Mouse (Mus musculus) frontal cortex, postnatal 14 days (tissue): ENCODE data around the gene Smyd3.

ENCODE experiments used
- DNase-seq, 2 experiments: peaks; one replicate each; pipeline ENCODE4 v3.0.0; 2022; ENCODE audit warnings: low spot score in 2 of 2

The Smyd3 gene

DNA sequence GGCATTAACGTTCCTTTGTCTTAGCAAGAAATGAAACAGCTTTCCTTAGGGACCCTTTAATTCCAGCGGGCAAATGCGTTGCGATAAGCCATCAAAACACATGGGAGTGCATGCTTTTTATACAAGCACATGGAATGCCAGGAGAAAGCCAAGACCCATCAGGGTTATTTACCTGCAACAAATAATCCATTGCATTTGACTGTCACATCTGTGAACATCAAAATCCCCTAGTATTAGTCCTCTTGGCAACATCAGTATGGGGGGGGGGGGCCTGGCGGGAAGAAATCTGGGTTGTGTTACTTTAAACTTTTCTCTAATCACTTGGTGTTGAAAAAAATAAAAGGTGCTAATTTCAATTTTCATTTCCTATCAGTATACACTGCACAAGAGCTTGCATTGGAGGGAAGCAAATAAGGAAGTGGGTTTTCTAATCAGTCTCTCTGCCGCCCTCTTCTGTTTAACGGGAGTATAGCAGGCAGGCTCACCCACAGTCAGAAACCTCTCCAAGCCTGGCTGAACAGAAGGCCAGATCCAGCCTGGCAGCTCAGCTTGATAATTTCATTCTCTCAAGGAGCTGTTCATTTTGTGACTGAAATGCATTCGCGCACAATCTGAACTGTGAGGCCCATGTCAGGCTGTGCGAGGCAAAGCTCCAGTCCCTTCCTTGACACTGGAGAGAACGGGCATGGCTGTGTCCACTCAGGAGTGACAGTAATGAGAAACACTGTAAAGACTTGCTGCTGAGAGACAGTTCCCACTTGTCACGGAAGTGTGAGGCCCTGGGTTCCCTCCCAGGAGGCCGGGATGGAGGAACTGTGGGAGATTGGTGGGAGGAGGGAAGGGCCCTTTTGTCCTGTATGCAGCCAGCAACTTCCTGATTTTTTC lies 285.8 kb downstream of the Smyd3 start:
- DNase-seq, result peak; percentile 55 to 73

GRCm38 (mm10) chr1:179229515-179229914 lies 288.3 kb downstream of the Smyd3 start:
- DNase-seq, result no peak

DNA sequence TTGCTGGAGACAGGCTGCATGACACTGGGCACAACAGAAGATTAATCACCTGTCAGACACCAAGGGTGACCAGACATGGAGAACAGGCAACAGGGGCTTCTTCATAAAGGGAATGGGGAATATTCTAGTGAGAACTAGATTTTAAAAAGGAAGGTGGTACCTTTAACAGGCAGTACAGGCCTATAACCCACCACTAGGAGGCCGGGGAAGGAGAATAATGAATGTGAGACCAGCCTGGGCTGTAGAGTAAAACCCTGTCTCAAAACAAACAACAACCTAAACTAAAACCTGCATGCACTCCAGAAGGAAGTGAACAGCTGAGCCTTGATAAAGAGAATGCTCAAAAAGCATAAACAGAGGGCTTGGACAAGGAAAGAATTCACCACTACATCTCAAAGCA lies 297.6 kb downstream of the Smyd3 start:
- DNase-seq, result no peak

GRCm38 (mm10) chr1:179218061-179218460 lies 299.8 kb downstream of the Smyd3 start:
- no peak for DNase-seq

- no peak for DNase-seq
Observed at GRCm38 (mm10) chr1:179217036-179217435, 300.8 kb downstream of the Smyd3 start.

DNA sequence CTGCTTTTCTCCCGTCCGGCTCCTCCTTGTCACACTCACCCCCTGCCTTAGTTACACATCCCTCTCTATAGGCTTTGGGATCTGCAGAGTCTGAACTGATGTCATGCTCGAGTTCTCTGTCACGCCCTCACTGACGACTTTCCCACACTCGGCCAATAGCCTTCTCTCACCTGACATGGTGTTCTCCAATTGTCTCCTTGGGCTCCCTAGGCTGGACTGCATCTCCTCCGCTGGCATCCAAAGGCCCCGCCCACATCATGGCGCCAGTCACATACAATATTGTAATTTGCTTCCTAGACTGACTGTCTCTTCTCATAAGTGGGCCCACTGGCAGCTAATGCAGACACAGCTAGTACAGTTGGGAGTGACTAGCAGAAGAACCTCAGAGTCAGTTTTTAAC lies 304.5 kb downstream of the Smyd3 start:
- no peak for DNase-seq

GRCm38 (mm10) chr1:179212295-179212694 lies 305.5 kb downstream of the Smyd3 start:
- no peak for DNase-seq

DNA sequence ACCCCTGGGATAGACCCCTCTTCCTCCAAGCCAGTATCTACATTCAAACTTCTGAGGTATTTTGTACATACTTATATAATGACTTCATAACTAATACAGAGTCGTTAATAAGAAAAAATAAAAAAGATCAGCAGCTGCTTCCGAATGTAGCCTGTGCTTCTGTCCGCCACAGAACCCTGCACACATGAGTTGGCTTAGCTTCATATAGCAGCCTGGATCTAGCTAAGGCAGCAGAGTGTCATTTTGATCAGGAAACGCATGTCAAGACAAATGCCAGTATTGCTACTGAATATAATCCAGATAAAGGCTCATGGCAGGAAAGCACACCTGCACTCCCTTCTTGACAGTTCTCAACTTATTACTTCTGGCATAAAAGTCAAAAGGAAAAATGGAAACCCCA lies 306.5 kb downstream of the Smyd3 start:
- no peak for DNase-seq

DNA sequence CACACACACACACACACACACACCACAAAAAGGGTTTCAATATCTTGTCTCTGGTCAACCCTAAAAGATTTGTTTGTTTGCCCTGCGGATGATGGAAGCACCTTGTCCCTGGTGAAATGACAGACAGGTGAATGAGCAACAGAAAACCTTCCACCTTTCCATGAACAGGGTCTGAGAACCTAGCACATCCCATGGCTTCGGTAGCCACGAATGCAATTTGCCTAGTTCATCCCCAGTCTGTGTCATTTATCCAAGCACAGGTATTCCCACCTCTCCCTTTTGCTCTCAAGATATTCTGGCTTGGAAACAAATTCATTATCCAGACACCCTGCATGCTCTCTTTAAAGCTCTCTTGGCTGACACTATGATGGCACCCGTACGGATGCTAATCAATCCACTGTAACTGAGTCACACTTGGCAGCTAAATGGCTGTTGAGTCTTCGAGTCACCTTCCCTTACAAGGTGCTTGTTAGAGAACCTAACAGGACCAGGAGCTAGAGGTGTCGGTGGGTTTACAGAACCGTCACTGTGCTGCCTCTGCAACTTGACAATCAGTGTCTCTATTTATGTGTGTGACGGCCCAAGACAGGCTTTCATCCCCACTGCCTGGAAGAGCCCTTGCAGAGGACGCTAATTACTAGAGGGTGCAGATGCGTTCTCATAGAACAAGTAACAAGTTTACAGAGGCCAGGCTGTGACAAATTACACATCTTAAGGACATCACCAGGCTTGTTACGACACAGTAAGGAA lies 309.8 kb downstream of the Smyd3 start:
- no peak for DNase-seq

DNA sequence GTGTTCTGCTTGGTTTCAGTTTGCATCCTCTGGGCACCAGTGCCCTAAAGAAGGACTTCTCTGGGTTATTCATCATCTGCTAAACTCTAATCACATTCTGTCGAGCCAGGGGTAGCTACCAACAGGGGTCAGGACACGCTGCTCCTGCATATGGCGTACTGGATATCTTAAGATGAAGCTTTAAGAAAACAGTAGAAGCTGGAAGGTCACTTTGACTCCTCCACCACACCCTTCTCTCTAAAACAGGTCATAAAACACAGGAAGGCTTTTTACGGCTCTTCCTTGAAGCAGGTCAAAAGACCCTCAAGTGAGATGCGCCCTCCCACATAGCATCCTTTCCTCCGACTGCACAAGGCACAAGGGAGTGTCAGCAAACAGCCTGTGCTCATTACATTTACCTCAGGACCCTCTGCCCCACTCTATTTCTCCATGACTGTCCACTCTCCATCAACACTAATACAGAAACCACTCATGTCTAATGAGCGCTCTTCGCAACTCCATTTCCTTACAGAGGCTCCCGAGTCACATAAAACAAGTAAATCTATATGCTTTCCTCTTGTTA lies 310.6 kb downstream of the Smyd3 start:
- no peak for DNase-seq

DNA sequence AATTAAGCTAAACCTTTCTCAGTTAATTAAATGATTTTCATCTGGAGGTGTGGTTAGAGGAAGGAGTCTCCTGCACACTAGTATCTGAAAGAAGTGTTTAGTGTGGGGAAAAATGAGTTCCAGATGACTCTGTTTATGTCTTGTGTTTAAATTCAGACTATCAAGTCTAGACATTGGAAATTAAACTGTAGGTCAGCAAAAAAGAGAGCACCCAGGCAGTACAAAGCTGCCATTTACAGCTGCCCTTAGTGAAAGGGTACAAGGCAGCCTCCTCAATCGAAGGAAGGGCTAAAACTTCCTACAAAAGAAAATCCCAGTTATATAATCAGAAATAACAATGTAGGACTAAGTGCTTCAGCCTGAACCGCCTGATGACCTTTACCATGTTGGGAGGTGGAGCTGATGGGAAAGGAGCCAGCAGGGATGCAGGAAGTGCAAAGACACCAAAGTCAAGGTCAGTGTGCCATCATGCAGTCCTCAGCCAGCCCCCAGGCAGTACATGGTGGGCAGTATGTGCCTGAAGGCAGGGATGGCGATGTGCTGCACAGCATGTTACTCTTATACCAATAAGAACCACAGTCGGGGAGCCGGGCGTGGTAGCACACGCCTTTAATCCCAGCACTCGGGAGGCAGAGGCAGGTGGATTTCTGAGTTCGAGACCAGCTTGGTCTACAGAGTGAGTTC lies 319.2 kb downstream of the Smyd3 start:
- no peak for DNase-seq

DNA sequence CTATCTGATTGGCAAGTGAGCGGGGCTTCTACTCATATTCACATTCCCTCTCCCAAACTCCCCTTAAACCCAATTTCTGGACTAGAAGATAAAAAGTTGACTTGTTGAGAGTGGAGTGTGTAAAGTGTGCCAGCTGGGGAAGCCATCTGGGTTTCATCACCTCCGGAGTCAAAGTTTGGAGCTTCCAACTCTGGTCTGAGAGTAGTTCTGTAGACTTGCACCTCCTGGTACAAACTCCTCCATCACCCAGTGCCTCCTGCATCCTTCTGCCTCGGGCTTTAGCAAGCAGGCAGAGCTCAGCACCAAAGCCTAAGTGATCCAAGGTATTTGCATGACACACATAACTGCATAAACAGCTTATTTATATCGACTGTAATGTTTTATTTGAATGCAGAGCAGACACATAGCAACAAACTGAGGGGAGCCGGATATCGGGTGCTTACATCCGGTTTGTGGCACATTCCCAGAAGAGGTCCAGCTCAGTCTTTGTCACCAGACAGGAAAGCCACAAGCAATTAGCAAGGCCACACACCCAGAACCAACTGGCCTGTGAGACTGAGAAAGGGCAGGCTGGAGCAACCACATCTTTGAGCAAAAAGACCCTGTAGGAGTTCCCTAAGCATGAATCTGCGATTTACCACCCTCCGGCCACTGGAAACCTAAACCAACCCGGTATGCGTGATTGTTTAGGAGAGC lies 319.9 kb downstream of the Smyd3 start:
- DNase-seq, result no peak

DNA sequence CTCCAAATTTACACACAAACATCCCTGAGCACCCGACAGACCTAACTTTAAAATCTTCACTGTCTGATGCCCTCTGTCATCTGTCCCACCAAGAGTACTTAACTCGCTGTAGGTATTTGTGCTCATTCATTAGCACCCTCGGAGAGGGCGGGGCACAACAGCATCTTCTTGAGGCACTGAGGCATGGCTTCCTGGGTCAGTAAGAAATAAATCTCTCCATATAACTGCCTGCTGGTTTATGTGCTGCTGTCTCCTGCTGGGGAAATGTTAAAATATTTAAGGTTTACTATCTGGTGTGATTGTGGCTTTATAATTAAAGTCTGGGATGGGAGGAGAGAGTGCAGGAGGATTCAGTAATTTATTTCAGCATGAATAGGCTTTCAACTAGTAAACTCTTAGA lies 320.7 kb downstream of the Smyd3 start:
- no peak for DNase-seq

GRCm38 (mm10) chr1:179196422-179196821 lies 321.4 kb downstream of the Smyd3 start:
- no peak for DNase-seq

- DNase-seq, result no peak
Observed at GRCm38 (mm10) chr1:179192781-179193180, 325.1 kb downstream of the Smyd3 start.

GRCm38 (mm10) chr1:179190837-179191236 lies 327.0 kb downstream of the Smyd3 start:
- no peak for DNase-seq

GRCm38 (mm10) chr1:179187171-179187570 lies 330.7 kb downstream of the Smyd3 start:
- DNase-seq, result no peak

DNA sequence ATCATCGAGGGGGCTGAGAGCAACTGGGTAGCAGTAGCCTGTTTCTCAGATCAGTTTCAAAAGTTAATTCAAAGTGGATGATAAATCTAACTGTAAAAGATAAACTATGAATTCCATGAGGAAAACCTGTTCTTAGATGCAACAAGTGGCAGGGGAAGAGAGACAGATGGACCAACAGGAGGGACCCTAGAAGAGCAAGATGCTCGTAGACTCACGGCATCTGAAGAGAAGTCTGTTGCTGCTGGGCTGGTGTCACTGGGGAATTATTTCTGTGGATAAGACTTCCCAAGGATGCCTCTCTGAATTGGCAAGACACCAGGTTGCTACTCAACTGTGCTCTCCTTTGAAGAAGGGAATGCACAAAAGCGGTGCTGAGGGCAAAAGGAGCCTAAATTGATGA lies 333.2 kb downstream of the Smyd3 start:
- no peak for DNase-seq

DNA sequence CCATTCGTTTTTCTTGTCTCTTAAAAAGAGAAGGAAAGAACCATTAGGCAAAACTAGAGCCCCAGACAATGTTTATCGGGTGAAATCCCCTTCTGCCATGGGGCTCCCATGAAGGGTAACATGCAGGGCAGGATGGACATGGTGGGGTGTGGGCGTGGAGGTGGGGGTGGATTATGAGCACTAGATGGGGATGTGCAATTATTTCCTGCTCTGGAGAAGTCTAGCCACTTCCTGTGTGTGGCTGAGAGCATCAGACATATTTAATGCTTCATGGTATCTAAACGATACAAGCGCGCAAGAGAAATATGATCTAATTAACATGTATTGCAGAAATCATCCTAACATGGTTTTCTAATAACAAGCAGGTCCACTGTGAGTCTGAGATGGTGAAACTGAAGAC lies 334.3 kb downstream of the Smyd3 start:
- no peak for DNase-seq

GRCm38 (mm10) chr1:179180546-179180945 lies 337.3 kb downstream of the Smyd3 start:
- DNase-seq, result no peak

GRCm38 (mm10) chr1:179176861-179177658 lies 340.8 kb downstream of the Smyd3 start:
- DNase-seq, result no peak
